Mouse (Mus musculus): ENCODE data around the gene Slc35f5.

DNA sequence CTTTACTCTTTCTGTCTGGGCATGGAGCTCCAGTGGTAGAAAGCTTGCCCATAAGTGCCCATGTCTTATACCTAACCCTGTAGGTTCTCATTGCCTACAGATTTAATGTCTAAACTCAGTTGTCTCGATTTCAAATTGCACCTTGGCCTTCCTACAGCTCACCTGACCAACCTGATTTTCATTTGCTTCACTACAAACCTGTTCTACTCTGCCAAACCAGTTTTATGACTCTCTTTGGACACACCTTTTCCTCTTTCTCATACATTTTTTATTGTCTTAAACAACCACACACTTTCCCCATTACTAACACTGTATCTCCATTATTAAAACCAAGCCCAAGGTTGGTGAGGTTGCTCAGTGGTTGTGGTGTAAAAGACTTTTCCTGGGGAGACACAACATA lies 10.5 kb upstream of the Slc35f5 start:
- TF ChIP-seq POLR2A (IDR thresholded peaks at IDR 0.05; ENCODE audit: insufficient read length, low read depth) (no peak), MYOD1 (IDR thresholded peaks at IDR 0.05; ENCODE audit: control insufficient read depth in 1 of 3, insufficient read length in 2 of 3, low read depth in 2 of 3) (no peak), E2F4 (IDR thresholded peaks at IDR 0.05; ENCODE audit: insufficient read depth) (no peak), MAX (IDR thresholded peaks at IDR 0.05; ENCODE audit: low read depth) (no peak), SRF (IDR thresholded peaks at IDR 0.05; ENCODE audit: control insufficient read depth, insufficient read length, low read depth) (no peak), TCF12 (IDR thresholded peaks at IDR 0.05; ENCODE audit: insufficient read depth, poor library complexity, severe bottlenecking) (no peak)

Measured in myocyte (in vitro differentiated cells).